Mouse (Mus musculus) limb, embryonic 11.5 days (tissue): ENCODE measurements around the gene Fgfr2. TPM values are rescaled to one million over a fixed set of nuclear protein-coding genes. Genes with fewer than 3 reads are reported as not detected.

Experiments used
- ATAC-seq: fragments of 200-750 bp; cut with Nextera tagmentation; 2 replicates; pipeline ENCODE4 v1.8.0; 2017; ENCODE audit warnings: low read depth; ENCODE audit not compliant: insufficient number of reproducible peaks, low FRiP score, low TSS enrichment
- DNase-seq: peaks from one replicate; pipeline ENCODE4 v3.0.0-alpha.2; 2015; ENCODE audit warnings: low spot score
- H3K27ac ChIP-seq: fragments of 300-500 bp; sonication (generic); replicated peaks from 2 replicates; pipeline ENCODE4 v1.5.1; 2014; ENCODE audit warnings: low read depth, mild to moderate bottlenecking, low read length
- H3K27me3 ChIP-seq: fragments of 300-500 bp; sonication (generic); 2 replicates; pipeline ENCODE4 v1.6.1; 2014; ENCODE audit warnings: mild to moderate bottlenecking, low read length, mixed read lengths; ENCODE audit not compliant: control insufficient read depth, insufficient read depth
- H3K36me3 ChIP-seq: fragments of 300-500 bp; sonication (generic); 2 replicates; pipeline ENCODE4 v1.6.1; 2014; ENCODE audit warnings: mild to moderate bottlenecking, low read length, moderate library complexity, mixed read lengths; ENCODE audit not compliant: control insufficient read depth, insufficient read depth
- H3K4me1 ChIP-seq: fragments of 300-500 bp; sonication (generic); 2 replicates; pipeline ENCODE4 v1.6.1; 2014; ENCODE audit warnings: low read length, mixed read lengths; ENCODE audit not compliant: control insufficient read depth, insufficient read depth
- H3K4me2 ChIP-seq: fragments of 300-500 bp; sonication (generic); 2 replicates; pipeline ENCODE4 v1.6.1; 2014; ENCODE audit warnings: low read depth, mild to moderate bottlenecking, moderate library complexity; ENCODE audit not compliant: severe bottlenecking
- H3K4me3 ChIP-seq: fragments of 300-500 bp; sonication (generic); 2 replicates; pipeline ENCODE4 v1.5.1; 2014; ENCODE audit warnings: low read depth, low read length
- H3K9ac ChIP-seq: fragments of 300-500 bp; sonication (generic); 2 replicates; pipeline ENCODE4 v1.6.1; 2014; ENCODE audit warnings: mild to moderate bottlenecking, low read length
- H3K9me3 ChIP-seq: fragments of 300-500 bp; sonication (generic); 2 replicates; pipeline ENCODE4 v1.6.1; 2016; ENCODE audit warnings: low read length; ENCODE audit not compliant: control insufficient read depth
- WGBS: fragments of 180-500 bp; shearing (Covaris S2); extraction: QIAGEN DNeasy Blood & Tissue Kit; methylation state at CpG from one replicate; pipeline ENCODE4 v1.1.7; 2014; 5-methylcytosine and 5-hydroxymethylcytosine counted together
- polyA plus RNA-seq: library from polyadenylated mRNA; unstranded; fragments of >200 nt; fragmentation: Nextera tagmentation; extraction: Ambion mirVana; gene quantifications from 2 replicates; pipeline ENCODE4 v1.2.1, GENCODE M21; 2014

Fgfr2 gene
- polyA plus RNA-seq, 1 experiment from 2014 or later, result 60.1 TPM

DNA sequence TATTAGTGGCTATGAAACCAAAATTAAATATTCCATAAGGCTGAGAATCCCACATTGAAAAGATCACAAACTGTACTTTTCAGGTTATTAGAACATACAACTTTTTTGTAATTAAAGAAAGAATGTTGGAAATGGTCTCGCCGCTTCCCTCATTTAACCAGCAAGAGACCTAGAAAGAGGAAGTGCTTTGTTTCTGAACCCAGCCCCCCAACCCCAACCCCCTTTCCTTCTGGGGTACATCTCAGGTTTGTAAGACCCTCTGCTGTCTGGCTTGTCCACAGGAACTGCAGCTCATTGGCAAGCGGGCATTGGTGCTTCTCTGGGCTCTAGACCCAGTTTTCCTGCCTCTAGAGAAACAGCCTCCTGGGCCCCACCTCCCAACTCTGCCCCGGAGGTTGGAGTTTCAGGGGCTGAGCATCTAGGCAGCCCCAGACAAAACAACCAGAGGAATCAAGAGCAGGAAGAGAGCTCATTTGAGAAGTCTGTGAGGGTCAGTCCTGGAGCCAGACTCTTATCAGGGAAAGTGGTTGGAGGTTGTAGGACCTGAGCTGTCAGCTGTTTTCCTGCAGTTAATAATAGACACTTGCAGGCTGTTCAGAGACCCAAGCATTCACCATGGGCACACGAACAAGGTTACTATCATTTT lies 2174.5 kb downstream of the Fgfr2 start:
- no peak overlapping the region for H3K4me3 ChIP-seq
- no peaks in the 10 kb centered on the region for H3K27me3 ChIP-seq
- no peaks in the 10 kb centered on the region for H3K4me1 ChIP-seq
- no peak overlapping the region for H3K4me2 ChIP-seq
- H3K36me3 ChIP-seq, result no peaks in the 10 kb centered on the region
- no peak overlapping the region for H3K9ac ChIP-seq
- no peak overlapping the region for H3K27ac ChIP-seq
- H3K9me3 ChIP-seq, result no peaks in the 10 kb centered on the region
- 68% methylated on average over 5 of the region's 5 CpGs for WGBS
- DNase-seq (no peak), ATAC-seq (no peak)

DNA sequence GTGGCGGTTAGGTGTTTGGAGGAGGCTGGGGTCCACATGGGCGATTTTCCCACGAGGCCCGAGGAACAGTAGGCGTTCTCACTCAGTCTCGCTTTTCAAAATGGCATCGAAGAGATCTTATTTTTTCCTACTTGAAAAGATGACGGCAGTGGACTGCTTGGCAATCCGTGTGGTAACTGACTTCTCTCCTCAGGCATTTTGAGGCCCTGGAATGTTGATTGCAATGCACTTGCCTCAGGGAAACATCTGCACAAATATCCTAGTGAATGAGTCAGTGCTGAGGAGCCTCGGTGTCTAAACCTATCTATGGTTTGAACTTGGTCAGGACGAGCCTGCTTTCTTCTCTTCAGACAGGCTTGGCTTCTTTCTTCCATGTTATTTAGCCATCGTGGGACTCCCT lies 2176.8 kb downstream of the Fgfr2 start:
- H3K27me3 ChIP-seq, result no peaks in the 10 kb centered on the region
- no peak for DNase-seq
- no peak overlapping the region for H3K27ac ChIP-seq
- WGBS, result 85% methylated on average over 12 of the region's 12 CpGs
- no peaks in the 10 kb centered on the region for H3K9me3 ChIP-seq
- ATAC-seq, result no peak
- H3K9ac ChIP-seq, result no peak overlapping the region
- no peaks in the 10 kb centered on the region for H3K36me3 ChIP-seq
- no peak overlapping the region for H3K4me2 ChIP-seq
- H3K4me3 ChIP-seq, result no peak overlapping the region
- H3K4me1 ChIP-seq, result no peaks in the 10 kb centered on the region

DNA sequence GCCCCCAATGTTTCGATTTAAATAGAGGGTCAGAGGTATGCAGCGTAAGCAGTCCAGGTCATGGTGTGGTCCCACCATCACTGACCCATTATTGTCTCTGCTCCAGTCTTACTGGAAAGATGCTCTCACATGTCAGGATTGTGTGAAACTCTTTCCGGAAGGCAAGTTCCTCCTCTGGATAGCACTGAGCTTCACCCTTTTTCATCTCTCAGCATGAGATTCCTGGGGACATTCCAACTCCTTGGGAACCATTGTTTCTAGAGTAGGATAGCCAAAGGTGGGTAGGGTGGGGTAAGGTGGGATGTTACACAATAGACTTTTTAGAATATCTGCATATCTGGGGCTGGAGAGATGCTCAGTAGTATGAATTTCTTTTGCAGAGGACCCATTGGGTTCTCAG lies 2177.4 kb downstream of the Fgfr2 start:
- Histone ChIP-seq H3K27ac (no peak overlapping the region), H3K4me3 (no peak overlapping the region), H3K4me2 (no peak overlapping the region), H3K27me3 (no peaks in the 10 kb centered on the region), H3K36me3 (no peaks in the 10 kb centered on the region), H3K4me1 (no peaks in the 10 kb centered on the region), H3K9me3 (no peaks in the 10 kb centered on the region), H3K9ac (no peak overlapping the region)
- DNase-seq, result no peak
- ATAC-seq, result no peak
- WGBS, result 95% methylated on average over 3 of the region's 3 CpGs

DNA sequence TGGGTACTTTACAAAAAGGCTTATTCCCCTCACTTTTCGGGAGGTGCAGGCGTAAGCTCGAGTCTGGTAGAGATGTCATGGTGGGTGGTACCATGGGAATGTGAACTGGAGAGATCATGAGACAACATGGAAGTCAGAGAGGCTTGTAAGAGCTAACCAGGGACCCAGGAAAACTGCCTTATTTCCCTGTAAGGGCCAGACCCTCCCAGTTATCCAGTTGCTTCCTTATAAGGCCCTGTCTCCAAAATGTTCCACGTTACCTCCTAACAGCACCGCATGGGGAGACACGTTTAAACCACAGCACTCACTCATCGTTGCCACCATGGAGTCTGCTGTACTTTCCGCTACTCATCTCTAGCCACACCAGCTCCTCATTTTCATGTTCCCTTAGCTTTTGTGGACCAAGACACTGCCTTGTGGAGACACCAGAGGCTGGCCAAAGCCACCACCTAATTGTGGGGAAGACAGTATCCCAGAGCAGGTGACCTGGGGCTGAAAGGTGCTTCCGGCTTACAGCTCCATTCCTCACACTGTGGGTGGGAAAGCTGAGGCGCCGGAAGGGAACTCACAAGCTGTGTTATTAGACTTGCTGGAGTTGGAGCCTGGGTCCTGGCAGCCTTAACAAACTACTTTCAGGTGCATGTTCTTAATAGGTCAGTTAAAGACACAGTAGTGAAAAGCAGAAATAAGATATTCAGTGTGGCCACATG lies 2178.2 kb downstream of the Fgfr2 start:
- Histone ChIP-seq H3K9ac (no peak overlapping the region), H3K27me3 (no peaks in the 10 kb centered on the region), H3K4me2 (no peak overlapping the region), H3K4me1 (no peaks in the 10 kb centered on the region), H3K9me3 (no peaks in the 10 kb centered on the region), H3K27ac (no peak overlapping the region), H3K4me3 (no peak overlapping the region), H3K36me3 (no peaks in the 10 kb centered on the region)
- no peak for DNase-seq
- WGBS, result 90% methylated on average over 11 of the region's 11 CpGs
- no peak for ATAC-seq

DNA sequence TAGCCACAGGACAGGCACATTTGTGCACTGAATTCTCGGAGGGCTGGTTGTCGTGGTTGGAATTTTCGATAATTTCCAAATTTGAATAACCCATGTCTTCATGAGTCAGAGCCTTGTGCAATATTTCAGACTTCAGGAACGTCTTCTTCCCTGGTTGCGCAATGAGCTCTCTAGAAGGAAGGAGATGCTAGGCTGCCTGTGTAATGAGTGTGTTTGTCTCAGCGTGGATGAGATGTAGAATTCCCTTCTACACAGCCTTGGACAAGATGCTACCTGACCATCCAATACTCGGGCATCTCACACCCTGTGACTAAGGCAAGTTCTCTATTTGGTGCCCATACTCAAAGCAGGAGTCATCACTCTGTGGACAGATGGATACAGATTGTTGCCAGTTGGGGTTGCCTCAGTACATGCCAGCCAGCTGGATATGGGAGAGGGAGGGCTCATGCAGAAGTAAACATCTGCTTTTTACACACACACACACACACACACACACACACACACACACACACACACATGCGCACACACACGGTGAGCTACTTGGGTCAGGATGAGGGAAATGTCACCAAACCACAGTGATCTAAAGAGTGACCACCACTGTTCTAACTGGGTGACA lies 2179.8 kb downstream of the Fgfr2 start:
- no peak for ATAC-seq

GRCm38 (mm10) chr7:130940733-130941132 lies 2182.4 kb downstream of the Fgfr2 start:
- H3K36me3 ChIP-seq, result no peaks in the 10 kb centered on the region
- H3K27me3 ChIP-seq, result peaks cover 29% of the 10 kb centered on the region
- H3K9me3 ChIP-seq, result no peaks in the 10 kb centered on the region
- no peak overlapping the region for H3K4me3 ChIP-seq
- ATAC-seq (no peak), DNase-seq (no peak)
- H3K9ac ChIP-seq, result no peak overlapping the region
- WGBS, result 84% methylated on average over 8 of the region's 8 CpGs
- H3K27ac ChIP-seq, result no peak overlapping the region
- peaks cover 2% of the 10 kb centered on the region; the same call in 1 of the 2 replicates for H3K4me1 ChIP-seq
- H3K4me2 ChIP-seq, result no peak overlapping the region

More for the DNA sequence above, 2179.8 kb downstream of the Fgfr2 start:
- DNase-seq, result no peak
- H3K9me3 ChIP-seq, result no peaks in the 10 kb centered on the region
- no peaks in the 10 kb centered on the region for H3K4me1 ChIP-seq
- no peak overlapping the region for H3K27ac ChIP-seq
- peaks cover 3% of the 10 kb centered on the region for H3K27me3 ChIP-seq
- no peak overlapping the region for H3K4me2 ChIP-seq
- no peak overlapping the region for H3K9ac ChIP-seq
- no peak overlapping the region for H3K4me3 ChIP-seq
- WGBS, result 93% methylated on average over 9 of the region's 9 CpGs
- no peaks in the 10 kb centered on the region for H3K36me3 ChIP-seq

DNA sequence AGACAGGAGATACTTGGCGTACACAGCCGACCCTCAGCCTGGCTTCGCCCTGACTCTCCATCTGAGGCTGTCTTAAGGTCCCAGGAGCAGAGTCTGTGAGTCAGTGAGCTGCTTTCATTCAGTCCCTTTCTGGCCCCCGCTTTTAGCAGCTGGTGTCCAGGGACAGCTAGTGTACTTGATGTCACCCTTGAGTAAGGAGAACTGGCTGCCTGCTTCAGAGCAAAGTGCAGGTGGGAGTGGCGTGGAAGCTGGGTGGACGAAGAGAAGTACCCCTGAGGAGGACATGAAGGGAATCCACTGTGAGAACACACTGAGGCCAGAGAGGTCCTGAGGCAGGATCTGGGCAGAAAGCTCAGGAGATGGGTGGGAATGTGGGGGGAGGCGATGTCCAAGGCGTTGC lies 2184.3 kb downstream of the Fgfr2 start:
- peaks cover 45% of the 10 kb centered on the region for H3K27me3 ChIP-seq
- H3K9ac ChIP-seq, result no peak overlapping the region
- H3K4me3 ChIP-seq, result no peak overlapping the region
- no peaks in the 10 kb centered on the region for H3K9me3 ChIP-seq
- H3K36me3 ChIP-seq, result no peaks in the 10 kb centered on the region
- ATAC-seq (no peak), DNase-seq (no peak)
- H3K4me1 ChIP-seq, result peaks cover 6% of the 10 kb centered on the region; the same call in 1 of the 2 replicates
- H3K4me2 ChIP-seq, result no peak overlapping the region
- H3K27ac ChIP-seq, result no peak overlapping the region
- 88% methylated on average over 8 of the region's 8 CpGs for WGBS

GRCm38 (mm10) chr7:130938005-130938404 lies 2185.1 kb downstream of the Fgfr2 start:
- ATAC-seq (no peak), DNase-seq (no peak)
- H3K27ac ChIP-seq, result no peak overlapping the region
- H3K9ac ChIP-seq, result no peak overlapping the region
- H3K36me3 ChIP-seq, result no peaks in the 10 kb centered on the region
- H3K4me2 ChIP-seq, result no peak overlapping the region
- H3K4me1 ChIP-seq, result peaks cover 6% of the 10 kb centered on the region; the same call in 1 of the 2 replicates
- WGBS, result 69% methylated on average over 4 of the region's 4 CpGs
- no peak overlapping the region for H3K4me3 ChIP-seq
- H3K27me3 ChIP-seq, result peaks cover 50% of the 10 kb centered on the region
- H3K9me3 ChIP-seq, result no peaks in the 10 kb centered on the region
